Mouse (Mus musculus): Measurements from ENCODE around the gene Tctex1d2.

The Tctex1d2 gene

GRCm38 (mm10) chr16:32457589-32458386, 38.3 kb downstream of the Tctex1d2 start:
- in situ Hi-C loops (cut with MboI; ENCODE audit: low pct_unique_long_range_greater_than_20kb in 1 of 2, low sequenced_read_pairs in 2 of 2, unreplicated experiment in 1 of 2) = no loop called here

GRCm38 (mm10) chr16:32460518-32460917, 41.0 kb downstream of the Tctex1d2 start:
- in situ Hi-C loops (cut with MboI; ENCODE audit: low pct_unique_long_range_greater_than_20kb in 1 of 2, low sequenced_read_pairs in 2 of 2, unreplicated experiment in 1 of 2) = no loop called here

- in situ Hi-C loops (cut with MboI; ENCODE audit: low pct_unique_long_range_greater_than_20kb in 1 of 2, low sequenced_read_pairs in 2 of 2, unreplicated experiment in 1 of 2) = no loop called here
Measured at GRCm38 (mm10) chr16:32461713-32462112, 42.2 kb downstream of the Tctex1d2 start.

GRCm38 (mm10) chr16:32462950-32463349, 43.4 kb downstream of the Tctex1d2 start:
- in situ Hi-C loops (cut with MboI; ENCODE audit: low pct_unique_long_range_greater_than_20kb in 1 of 2, low sequenced_read_pairs in 2 of 2, unreplicated experiment in 1 of 2) = no loop called here

- in situ Hi-C loops (cut with MboI; ENCODE audit: low pct_unique_long_range_greater_than_20kb in 1 of 2, low sequenced_read_pairs in 2 of 2, unreplicated experiment in 1 of 2) = no loop called here
Measured at GRCm38 (mm10) chr16:32463426-32463825, 43.9 kb downstream of the Tctex1d2 start.

- in situ Hi-C loops (cut with MboI; ENCODE audit: low pct_unique_long_range_greater_than_20kb in 1 of 2, low sequenced_read_pairs in 2 of 2, unreplicated experiment in 1 of 2) = no loop called here
Measured at GRCm38 (mm10) chr16:32464908-32465307, 45.4 kb downstream of the Tctex1d2 start.

GRCm38 (mm10) chr16:32468488-32468887, 49.0 kb downstream of the Tctex1d2 start:
- in situ Hi-C loops (cut with MboI; ENCODE audit: low pct_unique_long_range_greater_than_20kb in 1 of 2, low sequenced_read_pairs in 2 of 2, unreplicated experiment in 1 of 2) = no loop called here

GRCm38 (mm10) chr16:32469404-32470105, 50.1 kb downstream of the Tctex1d2 start:
- in situ Hi-C loops (cut with MboI; ENCODE audit: low pct_unique_long_range_greater_than_20kb in 1 of 2, low sequenced_read_pairs in 2 of 2, unreplicated experiment in 1 of 2) = no loop called here

GRCm38 (mm10) chr16:32472276-32473015, 52.9 kb downstream of the Tctex1d2 start:
- in situ Hi-C loops (cut with MboI; ENCODE audit: low pct_unique_long_range_greater_than_20kb in 1 of 2, low sequenced_read_pairs in 2 of 2, unreplicated experiment in 1 of 2) = no loop called here

GRCm38 (mm10) chr16:32477315-32477714, 57.8 kb downstream of the Tctex1d2 start:
- in situ Hi-C loops (cut with MboI; ENCODE audit: low pct_unique_long_range_greater_than_20kb in 1 of 2, low sequenced_read_pairs in 2 of 2, unreplicated experiment in 1 of 2) = no loop called here
